Mouse (Mus musculus): Measurements from ENCODE around the gene Mt3.
"Not testable (repeated sequence)": the region's sequence is repeated elsewhere in the genome, so short reads cannot be mapped to it uniquely, and the experiment has no call there.

Gene Mt3

DNA sequence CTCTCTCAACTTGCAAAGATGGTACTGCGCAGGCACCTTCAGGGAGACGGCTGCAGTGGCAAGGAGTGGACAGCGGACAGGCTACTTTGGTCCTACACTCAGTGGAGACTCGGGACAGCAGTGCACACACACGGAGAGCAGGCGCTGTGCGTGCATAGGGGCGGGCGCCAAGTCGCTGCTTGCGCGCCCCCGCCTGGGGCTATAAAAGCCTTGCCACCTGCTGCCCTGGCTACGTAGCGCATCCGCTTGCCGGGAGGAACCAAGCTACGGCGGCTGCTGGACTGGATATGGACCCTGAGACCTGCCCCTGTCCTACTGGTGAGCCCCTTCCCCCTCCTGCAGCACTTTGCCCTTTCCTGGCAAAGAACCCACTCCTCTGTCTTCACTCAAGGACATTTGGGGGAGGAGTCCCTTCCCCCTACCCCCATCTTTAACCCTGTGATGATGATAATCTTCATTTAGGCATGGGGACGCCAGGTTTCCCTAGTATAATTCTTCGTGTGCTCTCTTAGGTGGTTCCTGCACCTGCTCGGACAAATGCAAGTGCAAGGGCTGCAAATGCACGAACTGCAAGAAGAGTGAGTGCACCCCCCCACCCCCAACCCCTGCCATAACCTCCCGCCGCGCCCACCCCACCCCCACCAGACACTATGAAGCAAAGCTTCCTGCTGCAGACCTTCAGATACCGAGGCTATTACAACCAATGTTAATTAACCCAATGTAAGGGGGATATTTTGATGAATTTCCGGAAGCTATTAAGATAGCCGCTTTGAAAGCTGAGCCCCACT is at the start of gene Mt3:
Gene Mt3 (plus strand): TSS at position 95 of the 788 bp plus-strand sequence.
- in situ Hi-C loops (cut with MboI; ENCODE audit: low pct_unique_long_range_greater_than_20kb in 1 of 2, low sequenced_read_pairs in 2 of 2, unreplicated experiment in 1 of 2) = no loop called here

- in situ Hi-C loops (cut with MboI; ENCODE audit: low pct_unique_long_range_greater_than_20kb in 1 of 2, low sequenced_read_pairs in 2 of 2, unreplicated experiment in 1 of 2) = loop anchor here (5.0 to 10.0 kb wide), 2 partner anchors 91 to 98 kb away; no protein-coding TSS in a partner anchor
These were observed 48.3 kb upstream of the Mt3 start for GRCm38 (mm10) chr8:94104146-94104545.

DNA sequence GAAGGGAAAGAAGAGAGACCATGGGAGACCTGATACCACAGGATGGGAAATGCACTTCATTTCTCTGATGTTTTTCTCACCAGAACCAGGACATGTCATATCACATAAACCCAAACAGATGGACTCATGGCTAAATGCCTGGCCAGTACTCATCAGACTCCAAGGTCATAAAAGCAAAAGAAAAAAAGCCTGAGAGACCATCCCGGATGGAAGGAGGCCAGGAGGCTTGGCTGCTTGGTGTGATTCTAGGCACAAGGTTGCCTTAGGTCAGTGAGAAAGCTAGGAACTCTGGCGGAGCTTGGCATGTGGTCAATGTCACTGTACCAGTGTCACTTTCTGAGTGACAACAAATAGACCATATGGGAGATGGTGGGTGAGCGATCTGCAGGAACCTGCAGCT is 44.5 kb upstream of the Mt3 start:
- in situ Hi-C loops (cut with MboI; ENCODE audit: low pct_unique_long_range_greater_than_20kb in 1 of 2, low sequenced_read_pairs in 2 of 2, unreplicated experiment in 1 of 2) = loop anchor here in 1 of 2 experiments (10.0 kb wide), 1 partner anchor 87 kb away; no protein-coding TSS in a partner anchor

DNA sequence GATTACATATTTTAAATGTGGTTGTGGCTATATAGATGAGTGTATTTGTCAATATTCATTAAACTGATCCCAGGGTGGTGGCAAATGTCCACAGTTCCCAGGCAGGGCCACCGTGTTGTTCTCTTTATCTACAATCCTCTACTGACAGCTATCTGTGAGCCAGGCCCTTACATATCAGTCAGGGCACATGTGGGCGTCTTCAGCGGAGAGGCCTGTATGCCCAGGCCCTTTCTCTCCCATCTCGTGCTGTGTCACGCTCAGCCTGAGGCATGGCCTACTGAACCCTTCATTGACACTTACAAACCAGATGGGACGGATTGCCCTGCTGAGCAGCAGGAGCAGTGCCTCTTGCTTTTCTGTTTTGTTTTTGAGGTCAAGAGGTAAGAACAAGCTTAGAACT is 43.0 kb upstream of the Mt3 start:
- in situ Hi-C loops (cut with MboI; ENCODE audit: low pct_unique_long_range_greater_than_20kb in 1 of 2, low sequenced_read_pairs in 2 of 2, unreplicated experiment in 1 of 2) = loop anchor here in 1 of 2 experiments (10.0 kb wide), 1 partner anchor 85 kb away; no protein-coding TSS in a partner anchor

DNA sequence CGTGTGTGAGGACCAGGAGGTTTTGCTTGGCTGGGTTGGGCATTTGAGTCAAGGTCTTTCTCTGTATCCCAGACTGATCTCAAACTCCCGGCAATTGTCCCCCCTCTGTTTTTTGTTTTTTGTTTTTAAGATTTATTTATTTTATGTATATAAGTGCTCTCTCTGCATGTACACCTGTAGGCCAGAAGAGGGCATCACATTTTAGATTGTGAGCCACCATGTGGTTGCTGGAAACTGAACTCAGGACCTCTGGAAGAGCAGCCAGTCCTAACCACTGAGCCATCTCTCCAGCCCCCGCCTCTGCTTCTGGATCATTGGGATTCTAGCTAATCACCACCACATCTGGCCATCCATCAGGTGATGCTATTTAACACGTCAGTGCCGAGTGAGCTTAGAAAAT is 42.6 kb upstream of the Mt3 start:
- in situ Hi-C loops (cut with MboI; ENCODE audit: low pct_unique_long_range_greater_than_20kb in 1 of 2, low sequenced_read_pairs in 2 of 2, unreplicated experiment in 1 of 2) = loop anchor here in 1 of 2 experiments (10.0 kb wide), 1 partner anchor 85 kb away; no protein-coding TSS in a partner anchor

GRCm38 (mm10) chr8:94110526-94111177 is 41.8 kb upstream of the Mt3 start:
- in situ Hi-C loops (cut with MboI; ENCODE audit: low pct_unique_long_range_greater_than_20kb in 1 of 2, low sequenced_read_pairs in 2 of 2, unreplicated experiment in 1 of 2) = no loop called here

- in situ Hi-C loops (cut with MboI; ENCODE audit: low pct_unique_long_range_greater_than_20kb in 1 of 2, low sequenced_read_pairs in 2 of 2, unreplicated experiment in 1 of 2) = no loop called here
These were observed 39.0 kb upstream of the Mt3 start for GRCm38 (mm10) chr8:94113435-94113834.

DNA sequence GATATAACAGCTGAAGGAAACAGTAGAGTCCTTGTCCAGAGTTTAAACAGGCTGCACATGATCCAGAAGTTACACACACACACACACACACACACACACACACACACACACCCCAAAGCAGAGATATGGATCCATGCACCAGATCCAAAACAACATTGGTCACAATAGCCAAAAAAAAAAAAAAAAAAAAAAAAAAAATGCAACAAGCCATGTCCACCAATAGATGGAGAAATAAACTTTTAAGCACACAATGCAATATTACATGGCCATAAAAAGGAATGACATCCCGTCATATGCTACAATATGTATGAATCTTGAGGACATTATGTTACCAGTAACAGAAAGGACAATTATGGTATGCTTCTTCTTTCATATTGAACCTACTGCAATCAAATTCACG is 38.4 kb upstream of the Mt3 start:
- in situ Hi-C loops (cut with MboI; ENCODE audit: low pct_unique_long_range_greater_than_20kb in 1 of 2, low sequenced_read_pairs in 2 of 2, unreplicated experiment in 1 of 2) = no loop called here

GRCm38 (mm10) chr8:94118776-94119430 is 33.5 kb upstream of the Mt3 start:
- in situ Hi-C loops (cut with MboI; ENCODE audit: low pct_unique_long_range_greater_than_20kb in 1 of 2, low sequenced_read_pairs in 2 of 2, unreplicated experiment in 1 of 2) = no loop called here

- in situ Hi-C loops (cut with MboI; ENCODE audit: low pct_unique_long_range_greater_than_20kb in 1 of 2, low sequenced_read_pairs in 2 of 2, unreplicated experiment in 1 of 2) = no loop called here
These were observed 30.8 kb upstream of the Mt3 start for GRCm38 (mm10) chr8:94121625-94122024.

GRCm38 (mm10) chr8:94122711-94123468 is 29.5 kb upstream of the Mt3 start:
- in situ Hi-C loops (cut with MboI; ENCODE audit: low pct_unique_long_range_greater_than_20kb in 1 of 2, low sequenced_read_pairs in 2 of 2, unreplicated experiment in 1 of 2) = no loop called here

DNA sequence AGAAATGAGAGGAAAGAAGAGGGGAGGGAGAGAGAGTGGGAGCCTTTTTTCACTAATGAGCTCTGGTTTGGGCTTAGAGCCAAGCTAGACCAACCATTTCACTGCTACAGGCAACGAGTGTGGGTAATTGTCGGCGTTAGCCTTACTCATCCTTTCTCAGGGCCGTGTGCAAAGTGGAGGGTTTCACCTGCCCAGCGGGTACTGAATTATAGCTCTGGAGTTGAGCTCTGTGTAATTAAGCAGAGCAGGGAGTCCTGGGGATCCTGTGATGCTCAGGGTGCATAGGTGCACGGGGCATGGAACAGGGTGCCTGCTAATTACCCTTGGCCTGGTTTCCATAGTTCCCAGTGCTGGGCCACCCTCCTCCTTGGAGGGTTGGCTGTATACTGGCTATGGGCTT is 24.7 kb upstream of the Mt3 start:
- in situ Hi-C loops (cut with MboI; ENCODE audit: low pct_unique_long_range_greater_than_20kb in 1 of 2, low sequenced_read_pairs in 2 of 2, unreplicated experiment in 1 of 2) = no loop called here

DNA sequence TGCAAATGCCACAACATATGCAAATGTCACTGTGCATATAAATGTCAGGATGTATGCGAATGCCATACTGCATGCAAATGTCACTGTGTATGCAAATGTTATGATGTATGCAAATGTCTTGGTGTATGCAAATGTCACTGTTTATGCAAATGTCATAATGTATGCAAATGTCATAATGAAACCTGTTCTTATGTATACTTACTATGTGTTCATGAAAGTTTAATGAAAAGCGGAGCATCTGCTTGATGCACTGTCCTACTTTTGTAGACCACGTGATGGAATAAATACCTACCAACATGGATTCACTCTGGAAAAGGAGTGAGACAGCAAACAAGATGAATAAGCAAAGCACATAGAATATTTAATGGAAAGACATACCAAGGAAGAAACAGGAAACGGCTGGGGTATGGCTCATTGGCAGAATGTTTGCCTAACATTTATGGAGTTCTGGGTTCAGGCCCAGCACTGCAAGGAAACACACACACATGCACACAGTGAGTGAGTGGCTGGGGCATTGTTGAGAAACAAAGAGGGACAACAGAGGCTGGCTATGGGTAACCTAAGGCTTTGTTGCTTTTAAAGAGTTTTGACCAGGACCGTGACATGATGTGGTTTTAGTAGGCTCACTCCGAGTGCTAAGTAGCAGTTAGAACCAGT is 23.1 kb upstream of the Mt3 start:
- in situ Hi-C loops (cut with MboI; ENCODE audit: low pct_unique_long_range_greater_than_20kb in 1 of 2, low sequenced_read_pairs in 2 of 2, unreplicated experiment in 1 of 2) = no loop called here

- in situ Hi-C loops (cut with MboI; ENCODE audit: low pct_unique_long_range_greater_than_20kb in 1 of 2, low sequenced_read_pairs in 2 of 2, unreplicated experiment in 1 of 2) = no loop called here
These were observed 22.3 kb upstream of the Mt3 start for GRCm38 (mm10) chr8:94130126-94130525.

DNA sequence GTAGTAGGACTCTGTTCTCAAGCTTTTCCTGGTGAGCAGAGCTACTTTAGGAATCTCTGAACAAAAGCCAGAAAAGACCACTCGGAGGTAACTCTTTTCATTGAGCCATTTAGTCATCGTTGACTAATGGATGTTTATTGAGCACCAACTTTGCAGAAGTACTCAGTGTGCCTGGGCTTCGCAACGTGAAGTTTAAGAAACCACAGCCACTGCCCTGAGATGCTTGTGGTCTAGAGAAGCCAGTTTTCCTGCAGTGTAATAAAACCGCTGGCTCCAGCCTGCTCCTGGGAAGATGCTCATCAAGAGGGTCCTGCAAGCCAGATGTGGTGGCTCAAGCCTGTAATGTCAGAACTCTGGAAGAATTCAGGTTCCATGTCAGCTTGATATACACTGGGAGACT is 20.3 kb upstream of the Mt3 start:
- in situ Hi-C loops (cut with MboI; ENCODE audit: low pct_unique_long_range_greater_than_20kb in 1 of 2, low sequenced_read_pairs in 2 of 2, unreplicated experiment in 1 of 2) = no loop called here

GRCm38 (mm10) chr8:94134601-94135000 is 17.8 kb upstream of the Mt3 start:
- in situ Hi-C loops (cut with MboI; ENCODE audit: low pct_unique_long_range_greater_than_20kb in 1 of 2, low sequenced_read_pairs in 2 of 2, unreplicated experiment in 1 of 2) = not testable (repeated sequence)

DNA sequence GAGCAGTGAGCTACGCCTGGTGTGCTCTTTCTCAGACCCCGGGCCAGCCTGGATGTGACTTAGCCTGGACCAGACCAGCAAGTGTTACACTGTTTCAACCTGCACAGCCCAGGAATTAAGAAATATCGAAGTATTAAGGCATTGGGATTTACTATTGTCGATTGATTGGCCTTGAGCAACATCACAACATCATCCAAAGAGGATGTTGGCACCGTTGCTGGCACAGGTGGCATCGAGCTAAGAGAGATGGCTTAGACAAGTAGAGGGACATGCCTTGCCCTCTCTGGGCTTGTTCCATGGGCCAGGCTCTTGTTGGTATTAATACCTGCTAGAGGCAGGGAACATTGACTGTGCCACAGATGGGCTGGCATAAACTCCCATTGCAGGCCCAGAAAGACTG is 16.9 kb upstream of the Mt3 start:
- in situ Hi-C loops (cut with MboI; ENCODE audit: low pct_unique_long_range_greater_than_20kb in 1 of 2, low sequenced_read_pairs in 2 of 2, unreplicated experiment in 1 of 2) = no loop called here

GRCm38 (mm10) chr8:94136192-94136591 is 16.2 kb upstream of the Mt3 start:
- in situ Hi-C loops (cut with MboI; ENCODE audit: low pct_unique_long_range_greater_than_20kb in 1 of 2, low sequenced_read_pairs in 2 of 2, unreplicated experiment in 1 of 2) = no loop called here
